ENCODE assay signal across 8 mouse cellular contexts in the genomic region with DNA sequence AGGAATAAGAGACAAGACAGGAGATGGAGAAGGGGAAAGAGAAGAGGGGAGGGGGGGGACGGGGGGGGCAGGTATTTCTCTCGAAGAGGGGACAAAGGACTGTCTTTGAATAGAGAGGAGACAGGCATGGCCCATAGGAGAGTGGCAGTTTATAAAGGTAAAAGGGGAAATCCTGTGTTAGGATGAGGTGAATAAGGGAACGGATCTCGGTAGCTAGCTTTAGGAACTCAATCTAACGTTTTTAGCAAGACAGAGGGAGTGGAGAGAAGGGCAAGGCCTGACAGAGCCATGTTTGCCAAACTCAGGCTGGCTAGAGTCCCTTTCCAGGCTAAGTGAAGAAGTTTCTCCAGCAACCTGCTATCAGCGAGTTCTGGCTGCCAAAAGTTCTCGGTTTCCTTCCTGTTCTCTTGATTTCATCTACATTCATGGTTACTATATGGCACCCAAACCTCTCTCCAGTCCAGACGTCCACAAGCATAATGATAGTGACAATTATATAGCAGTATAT. TPM values are rescaled to one million over a fixed set of nuclear protein-coding genes. Genes with fewer than 3 reads are reported as not detected.
DNase-seq lines count a peak whose midpoint lies in the region; ATAC-seq and TF ChIP-seq lines count a peak whose summit lies in the region.

No protein-coding gene starts in this region.

- H3K4me3 ChIP-seq in heart, embryonic 14.5 days (ENCODE audit: control insufficient read depth in 1 of 2, insufficient read depth in 1 of 2, low read depth in 1 of 2, low read length in 2 of 2) = peak overlapping the region; percentile 81 to 89
- peak overlapping the region; percentile 88 for H3K4me3 ChIP-seq in G1E (ENCODE audit: low read depth, low read length)
- H3K4me3 ChIP-seq in forebrain, postnatal 0 days (ENCODE audit: low read depth, low read length) = peak overlapping the region; percentile 57
- H3K4me3 ChIP-seq in liver, postnatal 0 days (ENCODE audit: low read depth, low read length) = peak overlapping the region; percentile 75; the same call in 1 of the 2 replicates

- DNase-seq in heart, adult 11 months = no peak
- no peak for DNase-seq in G1E (ENCODE audit: low spot score)
- DNase-seq in forebrain, postnatal 0 days = no peak
- DNase-seq in liver, postnatal 0 days = no peak
- DNase-seq in right cerebral cortex, postnatal 25 days = no peak

- peak overlapping the region; percentile 87; the same call in 1 of the 2 replicates for H3K9ac ChIP-seq in heart, embryonic 14.5 days (ENCODE audit: low read length)
- H3K9ac ChIP-seq in forebrain, postnatal 0 days = peak overlapping the region; percentile 76; the same call in 1 of the 2 replicates
- H3K9ac ChIP-seq in liver, postnatal 0 days (replicated peaks) = peak overlapping the region; percentile 79; the same call in 1 of the 2 replicates

- no peak for TF ChIP-seq CTCF in G1E (IDR thresholded peaks at IDR 0.05; ENCODE audit: low read depth, low read length)
- TF ChIP-seq CTCF in forebrain, postnatal 0 days (IDR thresholded peaks at IDR 0.05; ENCODE audit: low read depth) = no peak
- TF ChIP-seq CTCF in liver, postnatal 0 days (IDR thresholded peaks at IDR 0.05; ENCODE audit: low read depth) = no peak

- H3K4me1 ChIP-seq in heart, embryonic 14.5 days (ENCODE audit: control insufficient read depth in 2 of 2, insufficient read depth in 2 of 2, low read length in 2 of 2) = no peaks in the 10 kb centered on the region
- H3K4me1 ChIP-seq in G1E (ENCODE audit: insufficient read depth, low read depth, low read length) = peaks cover 62% of the 10 kb centered on the region
- no peaks in the 10 kb centered on the region for H3K4me1 ChIP-seq in forebrain, postnatal 0 days (ENCODE audit: insufficient read depth)
- peaks cover 28% of the 10 kb centered on the region for H3K4me1 ChIP-seq in liver, postnatal 0 days (ENCODE audit: insufficient read depth)

- WGBS in heart, embryonic 14.5 days = 50% methylated on average over 8 of the region's 8 CpGs
- 41% methylated on average over 8 of the region's 8 CpGs for WGBS in forebrain, postnatal 0 days
- 37% methylated on average over 8 of the region's 8 CpGs for WGBS in liver, postnatal 0 days (ENCODE audit: insufficient replicate concordance)

- no peak for ATAC-seq in heart, embryonic 14.5 days (ENCODE audit: insufficient number of reproducible peaks, insufficient read depth, low FRiP score, low read depth)
- ATAC-seq in G1E (ENCODE audit: extremely low read depth, insufficient number of reproducible peaks, low FRiP score, poor library complexity, severe bottlenecking) = no peak
- peak; percentile 5 for ATAC-seq in forebrain, postnatal 0 days
- ATAC-seq in liver, postnatal 0 days = no peak
- no peak for ATAC-seq in CD4-positive, CD25-positive, alpha-beta regulatory T cell, adult 4 months
- ATAC-seq in inflammation-experienced regulatory T-cells, adult 6 months = no peak

- peaks cover 25% of the 10 kb centered on the region for H3K36me3 ChIP-seq in heart, embryonic 14.5 days (ENCODE audit: control insufficient read depth, insufficient read depth, low read length)
- peaks cover 37% of the 10 kb centered on the region for H3K36me3 ChIP-seq in G1E (replicated peaks)
- peaks cover 16% of the 10 kb centered on the region for H3K36me3 ChIP-seq in forebrain, postnatal 0 days (ENCODE audit: insufficient read depth)
- peaks cover 14% of the 10 kb centered on the region for H3K36me3 ChIP-seq in liver, postnatal 0 days (replicated peaks; ENCODE audit: insufficient read depth, low read length)

- H3K27me3 ChIP-seq in heart, embryonic 14.5 days (ENCODE audit: control insufficient read depth, insufficient read depth, low read length) = no peaks in the 10 kb centered on the region
- 0 out of 2 replicates have a peak, but pooled peaks cover 6% of the 10 kb centered on the region for H3K27me3 ChIP-seq in G1E (ENCODE audit: insufficient read depth, low read length)
- H3K27me3 ChIP-seq in forebrain, postnatal 0 days (ENCODE audit: insufficient read depth, low read length) = no peaks in the 10 kb centered on the region
- no peaks in the 10 kb centered on the region for H3K27me3 ChIP-seq in liver, postnatal 0 days (ENCODE audit: insufficient read depth, low read length)

- no peak for TF ChIP-seq EP300 in liver, postnatal 0 days (IDR thresholded peaks at IDR 0.05; ENCODE audit: low read depth)

- H3K4me2 ChIP-seq in heart, embryonic 14.5 days (ENCODE audit: low read length) = peak overlapping the region; percentile 76
- peak overlapping the region; percentile 78 for H3K4me2 ChIP-seq in forebrain, postnatal 0 days (ENCODE audit: low read depth)
- peak overlapping the region; percentile 84 for H3K4me2 ChIP-seq in liver, postnatal 0 days (ENCODE audit: low read depth, low read length)

- peak overlapping the region in 1 of 2 experiments; percentile 75; a peak in 2 of 4 replicates for H3K27ac ChIP-seq in heart, embryonic 14.5 days (replicated peaks in 1 of 2; ENCODE audit: control insufficient read depth in 1 of 2, insufficient read depth in 1 of 2, low read depth in 2 of 2, low read length in 2 of 2)
- H3K27ac ChIP-seq in forebrain, postnatal 0 days (ENCODE audit: low read depth, low read length) = peak overlapping the region; percentile 79; the same call in 1 of the 2 replicates
- peak overlapping the region; percentile 93 for H3K27ac ChIP-seq in liver, postnatal 0 days (ENCODE audit: low read depth)

- no peaks in the 10 kb centered on the region for H3K9me3 ChIP-seq in heart, embryonic 14.5 days (ENCODE audit: control insufficient read depth, low read length)
- no peaks in the 10 kb centered on the region for H3K9me3 ChIP-seq in G1E (replicated peaks)
- H3K9me3 ChIP-seq in forebrain, postnatal 0 days (ENCODE audit: low read length) = no peaks in the 10 kb centered on the region
- no peaks in the 10 kb centered on the region for H3K9me3 ChIP-seq in liver, postnatal 0 days (ENCODE audit: low read length)

RNA-seq across cellular contexts. Expression of a gene that starts 0.4 kb away (rescaled TPM):
- polyA plus RNA-seq in heart, embryonic 14.5 days (2014; fragmentation: Nextera tagmentation; extraction: Ambion mirVana) = 20.1 and 20.5 TPM in 2 replicates
- total RNA-seq in G1E (2014; fragmentation: Nextera tagmentation) (11.9 and 12.4 TPM in 2 replicates), G1E (2017) (15.2 and 17.3 TPM in 2 replicates)
- polyA plus RNA-seq in G1E (2012) = 19.3 and 27.6 TPM in 2 replicates
- 72.8 and 73.3 TPM in 2 replicates for total RNA-seq in forebrain, postnatal 0 days (2014; rRNA removed)
- polyA plus RNA-seq in forebrain, postnatal 0 days (2015; fragmentation: Nextera tagmentation; extraction: Ambion mirVana) = 49.4 and 56.9 TPM in 2 replicates
- polyA plus RNA-seq in liver, postnatal 0 days (2015; fragmentation: Nextera tagmentation; extraction: Ambion mirVana) = 18.5 and 21.2 TPM in 2 replicates
- 10 to 100 TPM; 70.5 to 94.7 TPM for polyA plus RNA-seq in CD4-positive, CD25-positive, alpha-beta regulatory T cell, adult 4 months (2017; shearing (Covaris generic))
- polyA plus RNA-seq in inflammation-experienced regulatory T-cells, adult 6 months (2017; shearing (Covaris generic)) = 10 to 100 TPM; 40.8 to 75.9 (median 62.1) TPM

RNA-seq across cellular contexts. Expression of a gene that starts 8.8 kb away (rescaled TPM):
- polyA plus RNA-seq in heart, embryonic 14.5 days (2014; fragmentation: Nextera tagmentation; extraction: Ambion mirVana) = 0.13 and 0.14 TPM in 2 replicates
- total RNA-seq in G1E (2014; fragmentation: Nextera tagmentation) (10.5 and 11.5 TPM in 2 replicates), G1E (2017) (11.7 and 13.1 TPM in 2 replicates)
- polyA plus RNA-seq in G1E (2012) = 26.6 and 31.1 TPM in 2 replicates
- total RNA-seq in forebrain, postnatal 0 days (2014; rRNA removed) = 0.05 and 0.15 TPM in 2 replicates
- polyA plus RNA-seq in forebrain, postnatal 0 days (2015; fragmentation: Nextera tagmentation; extraction: Ambion mirVana) = 0.15 and 0.21 TPM in 2 replicates
- polyA plus RNA-seq in liver, postnatal 0 days (2015; fragmentation: Nextera tagmentation; extraction: Ambion mirVana) = 3.6 and 4.7 TPM in 2 replicates
- not detected for polyA plus RNA-seq in CD4-positive, CD25-positive, alpha-beta regulatory T cell, adult 4 months (2017; shearing (Covaris generic))
- polyA plus RNA-seq in inflammation-experienced regulatory T-cells, adult 6 months (2017; shearing (Covaris generic)) = not detected

RNA-seq across cellular contexts. Expression of a gene that starts 23.0 kb away (rescaled TPM):
- polyA plus RNA-seq in heart, embryonic 14.5 days (2014; fragmentation: Nextera tagmentation; extraction: Ambion mirVana) = 59.8 and 70.6 TPM in 2 replicates
- 67.7 and 86.7 TPM in 2 replicates for total RNA-seq in G1E (2014; fragmentation: Nextera tagmentation)
- total RNA-seq in G1E (2017) = 39.3 and 57.2 TPM in 2 replicates
- 4.2 and 6.5 TPM in 2 replicates for polyA plus RNA-seq in G1E (2012)
- total RNA-seq in forebrain, postnatal 0 days (2014; rRNA removed) = 70.4 and 83.8 TPM in 2 replicates
- 83.3 and 86.0 TPM in 2 replicates for polyA plus RNA-seq in forebrain, postnatal 0 days (2015; fragmentation: Nextera tagmentation; extraction: Ambion mirVana)
- 98.6 and 103 TPM in 2 replicates for polyA plus RNA-seq in liver, postnatal 0 days (2015; fragmentation: Nextera tagmentation; extraction: Ambion mirVana)
- polyA plus RNA-seq in CD4-positive, CD25-positive, alpha-beta regulatory T cell, adult 4 months (2017; shearing (Covaris generic)) = 10 to 100 TPM; 40.8 to 46.5 TPM
- 10 to 100 TPM; 32.4 to 57.8 (median 46.5) TPM for polyA plus RNA-seq in inflammation-experienced regulatory T-cells, adult 6 months (2017; shearing (Covaris generic))

RNA-seq across cellular contexts. Expression of a gene that starts 23.0 kb away (rescaled TPM):
- 21.3 and 25.2 TPM in 2 replicates for polyA plus RNA-seq in heart, embryonic 14.5 days (2014; fragmentation: Nextera tagmentation; extraction: Ambion mirVana)
- 23.0 and 32.6 TPM in 2 replicates for total RNA-seq in G1E (2014; fragmentation: Nextera tagmentation)
- 22.3 and 23.5 TPM in 2 replicates for total RNA-seq in G1E (2017)
- polyA plus RNA-seq in G1E (2012) = 45.5 and 56.5 TPM in 2 replicates
- total RNA-seq in forebrain, postnatal 0 days (2014; rRNA removed) = 23.3 and 34.7 TPM in 2 replicates
- 21.4 and 25.6 TPM in 2 replicates for polyA plus RNA-seq in forebrain, postnatal 0 days (2015; fragmentation: Nextera tagmentation; extraction: Ambion mirVana)
- polyA plus RNA-seq in liver, postnatal 0 days (2015; fragmentation: Nextera tagmentation; extraction: Ambion mirVana) = 13.2 and 14.5 TPM in 2 replicates
- 1 to 10 TPM; 3.6 to 5.8 TPM for polyA plus RNA-seq in CD4-positive, CD25-positive, alpha-beta regulatory T cell, adult 4 months (2017; shearing (Covaris generic))
- 1 to 10 TPM; 4.1 to 8.4 (median 5.4) TPM for polyA plus RNA-seq in inflammation-experienced regulatory T-cells, adult 6 months (2017; shearing (Covaris generic))

RNA-seq across cellular contexts. Expression of a gene that starts 35.8 kb away (rescaled TPM):
- 1.5 and 1.6 TPM in 2 replicates for polyA plus RNA-seq in heart, embryonic 14.5 days (2014; fragmentation: Nextera tagmentation; extraction: Ambion mirVana)
- total RNA-seq in G1E (2014; fragmentation: Nextera tagmentation) = not detected in 2 replicates
- total RNA-seq in G1E (2017) = 0.38 TPM in 1 of 2 replicates, not detected in the other
- not detected in 2 replicates for polyA plus RNA-seq in G1E (2012)
- 0.23 and 0.43 TPM in 2 replicates for total RNA-seq in forebrain, postnatal 0 days (2014; rRNA removed)
- 0.20 and 0.54 TPM in 2 replicates for polyA plus RNA-seq in forebrain, postnatal 0 days (2015; fragmentation: Nextera tagmentation; extraction: Ambion mirVana)
- polyA plus RNA-seq in liver, postnatal 0 days (2015; fragmentation: Nextera tagmentation; extraction: Ambion mirVana) = 191 and 192 TPM in 2 replicates
- not detected for polyA plus RNA-seq in CD4-positive, CD25-positive, alpha-beta regulatory T cell, adult 4 months (2017; shearing (Covaris generic))
- not detected for polyA plus RNA-seq in inflammation-experienced regulatory T-cells, adult 6 months (2017; shearing (Covaris generic))
